Mouse (Mus musculus) liver, embryonic 16.5 days (tissue): Measurements from ENCODE around the gene Atp6v0e2. TPM values are rescaled to one million over a fixed set of nuclear protein-coding genes. Genes with fewer than 3 reads are reported as not detected.

Source experiments
- ATAC-seq: fragments of 200-750 bp; cut with Nextera tagmentation; 2 replicates; pipeline ENCODE4 v1.8.0; 2017; ENCODE audit warnings: low read depth, mild to moderate bottlenecking, moderate number of reproducible peaks, moderate library complexity
- H3K27ac ChIP-seq: fragments of 300-500 bp; sonication (generic); 2 replicates; pipeline ENCODE4 v1.5.1; 2014; ENCODE audit warnings: mild to moderate bottlenecking, low read length
- H3K27me3 ChIP-seq: fragments of 300-500 bp; sonication (generic); 2 replicates; pipeline ENCODE4 v1.6.1; 2014; ENCODE audit warnings: low read depth, low read length, mixed read lengths; ENCODE audit not compliant: control insufficient read depth, insufficient read depth
- H3K36me3 ChIP-seq: fragments of 300-500 bp; sonication (generic); 2 replicates; pipeline ENCODE4 v1.6.1; 2014; ENCODE audit warnings: mild to moderate bottlenecking; ENCODE audit not compliant: control insufficient read depth, insufficient read depth
- H3K4me1 ChIP-seq: fragments of 300-500 bp; sonication (generic); 2 replicates; pipeline ENCODE4 v1.6.1; 2014; ENCODE audit warnings: low read depth, low read length, mixed read lengths; ENCODE audit not compliant: control insufficient read depth
- H3K4me2 ChIP-seq: fragments of 300-500 bp; sonication (generic); 2 replicates; pipeline ENCODE4 v1.6.1; 2014; ENCODE audit warnings: low read depth, low read length, mixed read lengths
- H3K4me3 ChIP-seq: fragments of 300-500 bp; sonication (generic); 2 replicates; pipeline ENCODE4 v1.5.1; 2014; ENCODE audit warnings: low read depth, mild to moderate bottlenecking, low read length
- H3K9ac ChIP-seq: fragments of 300-500 bp; sonication (generic); 2 replicates; pipeline ENCODE4 v1.6.1; 2014; ENCODE audit warnings: low read depth, low read length
- H3K9me3 ChIP-seq: fragments of 300-500 bp; sonication (generic); replicated peaks from 2 replicates; pipeline ENCODE4 v1.6.1; 2016; ENCODE audit warnings: low read length; ENCODE audit not compliant: control insufficient read depth
- WGBS: fragments of 180-500 bp; shearing (Covaris S2); extraction: QIAGEN DNeasy Blood & Tissue Kit; methylation state at CpG from one replicate; pipeline ENCODE4 v1.1.7; 2014; ENCODE audit not compliant: insufficient replicate concordance; 5-methylcytosine and 5-hydroxymethylcytosine counted together
- polyA plus RNA-seq: library from polyadenylated mRNA; unstranded; fragments of >200 nt; fragmentation: Nextera tagmentation; extraction: Ambion mirVana; gene quantifications from 2 replicates; pipeline ENCODE4 v1.2.1, GENCODE M21; 2015

Gene Atp6v0e2
- 0.84 and 1.0 TPM in 2 replicates for polyA plus RNA-seq

DNA sequence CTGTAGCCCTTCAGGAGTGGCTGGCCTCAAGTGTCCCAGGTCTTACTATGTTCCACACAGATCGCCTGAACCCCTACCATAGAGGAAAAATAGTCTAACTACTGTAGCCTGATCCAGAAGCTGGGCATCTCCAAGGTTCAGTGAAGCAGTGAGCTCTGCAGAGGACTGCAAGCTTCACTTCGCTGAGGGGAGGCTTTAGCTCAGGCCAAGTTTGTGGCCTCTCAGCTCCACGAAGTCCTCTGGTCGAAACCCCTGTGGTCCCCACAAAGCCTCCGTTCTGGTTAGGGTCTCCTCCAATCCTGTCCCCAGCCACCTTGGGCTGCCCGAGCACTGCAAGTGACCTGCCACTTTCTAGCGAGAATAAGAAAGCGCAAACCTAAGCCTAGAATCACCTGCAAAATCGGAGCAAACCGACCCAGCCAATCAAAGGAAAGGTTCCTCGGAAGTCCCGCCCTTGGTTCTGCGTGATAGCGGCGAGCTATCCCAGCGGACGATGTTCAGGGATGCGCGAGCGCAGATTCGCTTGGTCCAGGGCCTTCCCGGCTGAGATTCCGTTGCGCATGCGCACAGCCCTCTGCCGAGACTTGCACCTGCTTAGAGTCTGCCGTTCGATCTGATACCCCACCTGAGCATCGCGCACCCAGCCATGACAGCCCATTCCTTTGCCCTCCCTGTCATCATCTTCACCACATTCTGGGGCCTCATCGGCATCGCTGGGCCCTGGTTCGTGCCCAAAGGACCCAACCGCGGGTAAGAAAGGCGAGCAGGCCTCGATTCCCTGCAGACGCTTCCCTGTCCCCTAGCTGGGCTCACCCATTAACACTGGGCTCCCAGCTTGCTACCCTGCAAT, at the start of gene Atp6v0e2:
Gene Atp6v0e2 (plus strand): TSS at position 511 of the 850 bp plus-strand sequence.
- H3K27me3 ChIP-seq = no peaks in the 10 kb centered on the region
- no peaks in the 10 kb centered on the region for H3K36me3 ChIP-seq
- no peaks in the 10 kb centered on the region for H3K9me3 ChIP-seq
- no peak within 1 kb of the TSS for H3K27ac ChIP-seq
- 14% methylated on average over 38 of the region's 38 CpGs for WGBS
- H3K4me1 ChIP-seq = no peaks in the 10 kb centered on the region
- H3K4me3 ChIP-seq = peak within 1 kb of the TSS; percentile 13; the same call in 1 of the 2 replicates
- peak; percentile 35; the same call in 1 of the 2 replicates for ATAC-seq
- H3K9ac ChIP-seq = no peak within 1 kb of the TSS
- H3K4me2 ChIP-seq = peak within 1 kb of the TSS; percentile 38

DNA sequence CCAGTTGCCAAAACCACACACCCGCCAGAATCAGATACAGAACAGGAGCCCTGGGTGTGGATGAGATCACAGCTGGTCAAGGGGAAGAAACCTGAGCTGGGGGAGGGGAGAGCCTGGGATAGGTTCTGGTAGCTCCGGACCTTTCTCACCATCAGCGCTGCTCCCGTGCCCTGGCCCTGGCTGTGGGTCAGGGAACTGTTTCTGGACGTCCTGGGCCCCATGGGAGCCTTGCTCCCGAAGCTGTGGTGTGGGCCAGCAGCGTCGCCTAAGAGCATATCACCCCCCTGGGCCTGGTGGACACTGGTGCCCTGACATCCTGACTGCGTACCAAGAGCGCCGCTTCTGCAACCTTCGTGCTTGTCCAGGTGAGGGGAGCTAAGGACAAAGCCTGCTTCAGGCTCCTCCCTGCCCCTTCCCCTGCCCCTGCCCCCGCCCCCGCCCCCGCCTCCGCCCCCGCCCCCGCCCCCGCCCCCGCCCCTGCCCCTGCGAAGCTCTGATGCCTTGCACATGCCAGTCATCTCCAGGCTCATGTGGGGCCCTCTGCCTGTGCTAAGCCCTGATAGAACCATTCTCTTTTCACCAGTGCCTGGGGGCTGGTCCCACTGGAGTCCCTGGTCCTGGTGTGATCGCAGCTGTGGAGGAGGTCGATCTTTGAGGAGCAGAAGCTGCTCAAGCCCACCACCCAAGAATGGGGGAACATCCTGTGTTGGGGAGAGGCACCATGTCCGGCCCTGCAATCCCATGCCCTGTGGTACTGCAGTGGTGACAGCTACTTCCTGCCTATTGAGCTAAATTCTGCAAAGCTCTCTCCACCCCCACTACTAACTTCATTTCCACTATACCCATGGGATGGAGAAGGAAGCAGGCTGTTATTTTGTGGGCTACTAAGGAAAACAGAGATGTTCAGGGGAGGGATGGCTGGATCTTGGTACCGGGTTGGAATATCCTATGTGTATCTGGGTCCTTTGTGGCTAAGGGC, 49.4 kb upstream of the Atp6v0e2 start:
- H3K9ac ChIP-seq = no peak overlapping the region
- no peak for ATAC-seq
- WGBS = 5% methylated on average over 16 of the region's 25 CpGs
- no peak overlapping the region for H3K4me2 ChIP-seq
- no peaks in the 10 kb centered on the region for H3K9me3 ChIP-seq
- no peaks in the 10 kb centered on the region for H3K27me3 ChIP-seq
- no peaks in the 10 kb centered on the region for H3K36me3 ChIP-seq
- no peak overlapping the region for H3K4me3 ChIP-seq
- no peaks in the 10 kb centered on the region for H3K4me1 ChIP-seq
- H3K27ac ChIP-seq = no peak overlapping the region

DNA sequence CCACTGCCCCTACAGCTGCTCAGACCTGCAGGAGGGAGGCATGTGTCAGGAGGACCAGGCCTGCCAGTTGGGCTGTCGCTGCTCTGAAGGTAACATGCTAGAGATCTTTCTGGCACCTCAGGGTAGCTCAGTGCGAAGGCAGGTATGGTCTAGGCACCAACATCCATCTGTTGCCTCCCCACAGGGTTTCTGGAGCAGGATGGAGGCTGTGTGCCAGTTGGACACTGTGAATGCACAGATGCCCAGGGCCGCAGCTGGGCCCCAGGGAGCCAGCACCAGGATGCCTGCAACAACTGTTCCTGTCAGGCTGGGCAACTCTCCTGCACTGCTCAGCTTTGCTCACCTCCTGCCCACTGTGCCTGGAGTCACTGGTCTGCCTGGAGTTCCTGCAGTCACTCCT, 47.7 kb upstream of the Atp6v0e2 start:
- no peak overlapping the region for H3K27ac ChIP-seq
- no peaks in the 10 kb centered on the region for H3K9me3 ChIP-seq
- no peaks in the 10 kb centered on the region for H3K27me3 ChIP-seq
- WGBS = 70% methylated on average over 3 of the region's 3 CpGs
- no peak overlapping the region for H3K9ac ChIP-seq
- no peak overlapping the region for H3K4me3 ChIP-seq
- no peak overlapping the region for H3K4me2 ChIP-seq
- ATAC-seq = no peak
- H3K36me3 ChIP-seq = no peaks in the 10 kb centered on the region
- H3K4me1 ChIP-seq = no peaks in the 10 kb centered on the region

- no peaks in the 10 kb centered on the region for H3K4me1 ChIP-seq
- no peak overlapping the region for H3K9ac ChIP-seq
- H3K4me3 ChIP-seq = no peak overlapping the region
- H3K9me3 ChIP-seq = no peaks in the 10 kb centered on the region
- no peak overlapping the region for H3K4me2 ChIP-seq
- ATAC-seq = no peak
- H3K36me3 ChIP-seq = no peaks in the 10 kb centered on the region
- no peaks in the 10 kb centered on the region for H3K27me3 ChIP-seq
- WGBS = 45% methylated on average over 9 of the region's 9 CpGs
- H3K27ac ChIP-seq = no peak overlapping the region
These were observed 46.1 kb upstream of the Atp6v0e2 start for GRCm38 (mm10) chr6:48491361-48491760.

GRCm38 (mm10) chr6:48493136-48493730, 44.2 kb upstream of the Atp6v0e2 start:
- H3K9me3 ChIP-seq = no peaks in the 10 kb centered on the region
- no peaks in the 10 kb centered on the region for H3K36me3 ChIP-seq
- H3K4me1 ChIP-seq = no peaks in the 10 kb centered on the region
- H3K4me2 ChIP-seq = no peak overlapping the region
- no peak overlapping the region for H3K9ac ChIP-seq
- no peak for ATAC-seq
- no peaks in the 10 kb centered on the region for H3K27me3 ChIP-seq
- 45% methylated on average over 8 of the region's 8 CpGs for WGBS
- no peak overlapping the region for H3K4me3 ChIP-seq
- H3K27ac ChIP-seq = no peak overlapping the region

- Histone ChIP-seq H3K9me3 (no peaks in the 10 kb centered on the region), H3K4me3 (no peak overlapping the region)
- 75% methylated on average over 4 of the region's 4 CpGs for WGBS
These were observed 39.9 kb upstream of the Atp6v0e2 start for GRCm38 (mm10) chr6:48497521-48497920.

GRCm38 (mm10) chr6:48503847-48504240, 33.6 kb upstream of the Atp6v0e2 start:
- H3K4me2 ChIP-seq = peak overlapping the region; percentile 77
- no peak overlapping the region for H3K9ac ChIP-seq
- H3K27ac ChIP-seq = no peak overlapping the region
- H3K36me3 ChIP-seq = no peaks in the 10 kb centered on the region
- ATAC-seq = no peak
- H3K27me3 ChIP-seq = no peaks in the 10 kb centered on the region
- 4% methylated on average over 2 of the region's 2 CpGs for WGBS
- H3K4me3 ChIP-seq = peak overlapping the region; percentile 69
- H3K4me1 ChIP-seq = peaks cover 3% of the 10 kb centered on the region
- H3K9me3 ChIP-seq = no peaks in the 10 kb centered on the region

More at GRCm38 (mm10) chr6:48497521-48497920, 39.9 kb upstream of the Atp6v0e2 start:
- Histone ChIP-seq H3K36me3 (no peaks in the 10 kb centered on the region), H3K27me3 (no peaks in the 10 kb centered on the region), H3K27ac (no peak overlapping the region), H3K9ac (no peak overlapping the region), H3K4me2 (no peak overlapping the region), H3K4me1 (no peaks in the 10 kb centered on the region)
- ATAC-seq = no peak

DNA sequence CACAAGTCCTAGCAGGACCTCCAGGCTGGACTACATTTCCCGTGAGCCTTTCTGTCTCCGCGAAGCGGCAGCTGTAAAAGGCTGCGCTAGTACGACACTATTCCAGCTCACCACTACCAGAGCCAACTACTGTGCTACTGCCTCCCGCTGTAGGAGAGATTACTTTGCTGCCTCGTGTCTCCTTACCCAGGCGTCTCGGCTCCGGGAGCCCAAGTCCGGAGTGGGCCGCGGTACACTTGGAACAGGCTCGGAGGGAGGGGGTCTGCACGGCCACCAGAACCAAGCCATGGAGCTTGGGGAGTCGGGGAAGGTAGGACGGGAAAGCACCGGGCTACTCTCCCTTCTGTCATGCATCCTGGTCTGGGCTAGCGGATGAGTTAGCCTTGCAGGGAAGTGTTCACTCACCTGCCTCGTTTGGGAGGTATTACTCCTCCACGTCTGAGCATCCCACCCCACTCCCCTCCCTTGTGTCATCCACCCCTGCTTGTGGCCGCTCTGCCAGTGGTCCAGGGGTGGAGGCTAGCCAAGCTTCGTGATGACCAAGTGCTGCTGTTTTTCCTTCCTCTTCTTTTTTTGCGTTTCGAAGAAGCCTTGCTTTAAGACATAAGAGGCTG, 33.1 kb upstream of the Atp6v0e2 start:
- Histone ChIP-seq H3K36me3 (no peaks in the 10 kb centered on the region), H3K9ac (peak overlapping the region; percentile 65), H3K27me3 (no peaks in the 10 kb centered on the region), H3K4me3 (peak overlapping the region; percentile 69), H3K4me2 (peak overlapping the region; percentile 77), H3K27ac (no peak overlapping the region; the same call in 1 of the 2 replicates), H3K4me1 (peaks cover 3% of the 10 kb centered on the region), H3K9me3 (no peaks in the 10 kb centered on the region)
- peak; percentile 90 for ATAC-seq
- WGBS = 1% methylated on average over 26 of the region's 26 CpGs
